Mouse (Mus musculus): Measurements from ENCODE around the gene Cyb561d1. TPM values are rescaled to one million over a fixed set of nuclear protein-coding genes. Genes with fewer than 3 reads are reported as not detected.
"Not testable (repeated sequence)": the region's sequence is repeated elsewhere in the genome, so short reads cannot be mapped to it uniquely, and the experiment has no call there.

Gene Cyb561d1
- 10 to 100 TPM; 15.0 to 21.4 TPM for total RNA-seq (2021)

DNA sequence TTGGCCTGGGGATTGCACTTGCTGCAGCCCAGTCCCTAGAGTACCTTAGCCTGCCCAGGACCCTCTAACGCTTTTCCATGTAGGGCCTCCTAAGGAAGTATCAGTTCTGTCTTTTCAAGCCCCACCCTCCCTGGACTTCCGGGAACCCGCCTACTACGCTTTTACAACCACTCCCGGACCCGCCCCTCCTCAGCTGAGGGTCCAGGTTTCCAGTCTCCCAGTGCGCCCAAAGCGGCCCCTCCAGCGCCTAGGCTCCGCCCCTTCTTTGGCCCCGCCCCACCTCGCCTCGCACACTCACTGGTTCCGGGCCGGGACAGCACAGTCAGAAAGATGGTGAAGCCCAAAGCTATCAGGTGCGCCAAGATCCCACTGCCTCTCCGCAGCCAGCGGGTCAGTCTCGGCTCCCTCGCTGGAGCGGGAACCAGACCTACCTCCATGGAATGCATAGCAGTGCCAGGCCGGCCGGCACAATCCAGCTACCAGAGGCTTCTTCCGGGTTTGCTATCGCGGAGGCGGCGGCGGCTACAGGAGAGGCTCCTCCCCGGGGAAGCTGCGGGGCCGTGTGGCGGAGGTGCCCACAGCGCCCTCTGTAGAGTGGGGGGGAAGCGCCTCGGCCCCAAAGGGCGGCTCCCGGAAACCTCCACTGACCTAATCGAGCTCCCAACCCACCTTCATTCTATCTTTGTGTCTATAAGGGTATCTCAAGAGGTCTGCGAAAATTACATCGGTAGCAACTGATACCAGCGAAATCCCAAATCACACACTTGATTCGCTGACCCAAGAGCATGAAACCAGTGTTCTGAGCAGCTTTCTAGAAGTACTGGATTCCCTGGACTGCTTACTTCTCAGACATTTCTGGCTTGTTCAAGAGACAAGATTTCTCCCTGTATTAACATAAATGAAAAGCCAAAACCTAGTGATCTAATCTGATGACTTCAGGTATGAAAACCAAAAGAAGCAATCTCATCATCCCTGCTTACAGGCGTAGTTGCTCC, at the start of gene Cyb561d1:
Cyb561d1 (minus strand) TSS at position 884 of the 995 bp plus-strand sequence.
- DNase-seq (ENCODE audit: low spot score in 2 of 2), result peak; percentile 89 to 90
- intact Hi-C loops (cut with DNase I), result no loop called here

DNA sequence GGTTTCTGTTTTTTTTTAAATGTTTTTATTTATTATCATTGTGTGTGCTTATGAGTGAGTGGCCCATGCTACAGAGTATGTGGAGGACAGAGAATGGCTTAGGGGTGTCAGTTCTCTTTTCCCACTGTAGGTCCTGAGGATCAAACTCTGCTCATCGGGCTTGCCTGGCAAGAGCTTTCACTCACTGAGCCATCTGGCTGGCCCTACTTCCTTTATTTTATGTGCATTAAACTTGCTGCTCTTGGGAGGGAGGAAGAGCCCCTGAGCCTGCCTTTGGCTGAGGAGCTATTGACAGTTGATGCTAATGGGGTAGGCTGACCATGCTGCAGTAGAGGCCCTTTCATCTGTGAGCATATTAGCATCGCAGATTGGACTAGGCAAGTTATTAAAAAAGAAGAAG, 45.8 kb upstream of the Cyb561d1 start:
- intact Hi-C loops (cut with DNase I), result no loop called here
- DNase-seq (ENCODE audit: low spot score in 2 of 2), result no peak

DNA sequence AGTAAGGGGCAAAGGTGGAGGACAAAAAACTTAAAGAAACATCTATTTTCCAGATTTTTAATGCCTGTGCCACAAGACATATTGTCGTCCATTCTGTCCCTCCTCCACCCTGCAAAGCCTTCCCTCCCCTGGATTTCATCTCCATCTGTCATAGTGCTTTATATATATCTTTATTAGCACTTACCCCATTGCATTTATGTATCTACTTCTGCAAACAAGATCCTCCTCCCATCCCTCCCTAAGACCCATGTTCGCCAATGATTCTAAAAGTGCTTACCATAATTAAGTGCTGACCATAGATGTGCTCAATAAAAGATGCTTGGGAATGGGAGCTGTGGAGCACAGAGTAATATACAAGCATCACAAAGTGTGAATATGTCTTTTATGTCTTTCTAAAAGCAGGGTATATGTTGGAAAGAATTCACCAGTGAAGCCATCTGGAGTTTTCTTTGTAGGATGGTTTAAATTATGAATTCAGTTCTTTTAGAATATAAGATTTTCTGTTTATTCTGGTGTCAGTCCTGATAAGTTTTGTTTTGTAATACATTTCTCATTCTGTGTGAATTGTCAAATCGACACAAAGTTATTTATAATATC, 40.3 kb upstream of the Cyb561d1 start:
- intact Hi-C loops (cut with DNase I), result no loop called here
- DNase-seq (ENCODE audit: low spot score in 2 of 2), result no peak

DNA sequence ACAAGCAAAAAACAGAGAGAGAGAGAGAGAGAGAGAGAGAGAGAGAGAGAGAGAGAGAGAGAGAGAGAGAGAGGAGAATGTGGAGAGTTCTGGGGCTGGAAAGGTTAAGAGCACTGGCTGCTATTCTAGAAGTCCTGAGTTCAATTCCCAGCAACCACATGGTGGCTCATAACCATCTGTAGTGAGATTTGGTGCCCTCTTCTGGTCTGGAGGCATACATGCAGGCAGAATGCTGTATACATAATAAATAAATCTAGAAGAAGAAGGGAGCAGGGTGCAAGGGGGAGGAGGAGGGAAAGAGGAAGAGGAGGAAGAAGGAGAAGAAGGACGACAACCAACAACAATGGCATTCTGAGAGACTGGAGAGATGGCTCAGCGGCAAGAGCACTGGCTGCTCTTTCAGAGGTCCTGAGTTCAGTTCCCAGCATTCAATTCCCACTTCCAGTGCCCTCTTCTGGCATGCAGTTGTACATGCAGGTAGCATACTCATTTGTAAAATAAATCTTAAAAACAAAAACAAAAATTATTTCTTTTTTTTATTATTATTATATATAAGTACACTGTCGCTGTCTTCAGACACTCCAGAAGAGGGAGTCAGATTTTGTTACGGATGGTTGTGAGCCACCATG, 36.6 kb upstream of the Cyb561d1 start:
- intact Hi-C loops (cut with DNase I); DNase-seq (ENCODE audit: low spot score in 2 of 2): not testable (repeated sequence)

DNA sequence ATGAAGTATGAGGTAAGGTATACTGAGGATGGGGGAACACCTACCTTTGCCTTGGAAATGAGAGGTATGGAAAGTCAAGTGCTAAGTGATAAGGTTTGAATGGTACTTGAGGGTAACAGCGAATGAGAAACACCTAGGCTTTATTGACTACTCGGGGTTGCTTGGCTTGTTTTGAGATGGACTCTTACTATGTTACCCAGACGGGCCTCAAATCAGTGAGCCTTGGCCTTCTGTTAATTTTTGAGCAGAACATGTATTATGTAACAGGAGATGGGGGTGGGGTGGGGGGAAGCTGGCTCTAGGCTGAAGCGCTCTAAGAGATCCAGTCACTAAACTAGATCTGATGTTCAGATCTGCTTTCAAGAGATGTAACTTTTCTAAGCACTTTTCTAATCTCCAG, 30.6 kb upstream of the Cyb561d1 start:
- DNase-seq (ENCODE audit: low spot score in 2 of 2), result no peak
- intact Hi-C loops (cut with DNase I), result no loop called here

DNA sequence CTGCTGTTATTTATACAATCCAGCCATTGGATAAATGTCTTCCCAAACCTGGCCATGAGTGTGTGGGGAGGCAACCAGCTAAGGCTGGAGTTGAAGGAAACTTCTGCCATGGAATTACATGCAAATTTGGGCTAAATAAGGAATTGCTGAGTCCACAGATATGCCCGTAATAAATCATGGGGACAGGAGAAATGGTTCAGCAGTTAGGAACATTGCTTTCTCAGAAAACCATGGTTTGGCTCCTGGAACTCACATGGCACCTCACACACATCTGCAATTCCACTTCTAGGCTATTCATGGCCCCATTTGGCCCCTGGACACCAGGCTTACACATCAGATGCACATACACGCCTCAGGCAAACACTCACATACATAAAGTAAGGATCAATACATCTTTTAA, 26.5 kb upstream of the Cyb561d1 start:
- intact Hi-C loops (cut with DNase I), result no loop called here
- DNase-seq (ENCODE audit: low spot score in 2 of 2), result no peak

DNA sequence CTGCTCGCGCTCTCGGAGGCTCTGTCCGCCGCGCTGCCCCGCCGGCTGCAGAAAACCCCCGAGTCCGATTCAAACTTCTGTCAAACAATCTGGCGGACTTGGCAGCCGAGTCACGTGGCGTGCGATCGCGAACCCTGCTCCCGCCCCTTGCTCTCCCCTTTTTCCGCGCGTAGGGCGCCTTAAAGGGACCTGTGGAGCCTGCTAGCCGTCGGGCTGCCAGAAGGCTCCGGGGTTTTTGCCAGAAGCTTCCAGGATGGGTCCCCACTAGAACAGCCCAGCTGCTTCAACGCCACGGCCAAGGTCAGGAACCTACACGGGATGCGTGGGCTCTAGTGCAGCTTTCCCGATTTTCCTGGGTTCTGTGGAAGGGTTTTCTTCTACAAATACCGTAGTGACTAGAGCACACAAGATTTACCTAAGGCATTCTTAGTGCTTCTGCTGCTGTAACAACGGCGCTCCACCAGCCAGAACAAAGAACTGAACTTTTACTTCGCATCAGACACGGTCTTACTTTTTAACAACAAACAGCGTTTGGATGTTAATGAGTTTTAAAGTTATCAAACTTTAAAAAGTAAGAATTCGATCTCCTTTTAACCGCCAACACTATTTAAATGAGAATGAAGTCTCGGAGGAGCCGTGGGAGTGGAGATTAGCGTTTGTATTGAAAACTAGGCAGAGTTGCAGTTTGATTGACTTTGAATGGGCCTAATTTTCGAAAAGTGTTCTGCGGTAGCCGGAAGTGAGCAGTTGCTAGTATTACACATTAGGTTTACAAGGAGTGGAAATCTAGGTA, 25.7 kb upstream of the Cyb561d1 start, which contains the start of gene Sypl2:
Sypl2 (minus strand) TSS at position 91 of the 793 bp plus-strand sequence.
- no peak for DNase-seq (ENCODE audit: low spot score in 2 of 2)
- intact Hi-C loops (cut with DNase I), result no loop called here

DNA sequence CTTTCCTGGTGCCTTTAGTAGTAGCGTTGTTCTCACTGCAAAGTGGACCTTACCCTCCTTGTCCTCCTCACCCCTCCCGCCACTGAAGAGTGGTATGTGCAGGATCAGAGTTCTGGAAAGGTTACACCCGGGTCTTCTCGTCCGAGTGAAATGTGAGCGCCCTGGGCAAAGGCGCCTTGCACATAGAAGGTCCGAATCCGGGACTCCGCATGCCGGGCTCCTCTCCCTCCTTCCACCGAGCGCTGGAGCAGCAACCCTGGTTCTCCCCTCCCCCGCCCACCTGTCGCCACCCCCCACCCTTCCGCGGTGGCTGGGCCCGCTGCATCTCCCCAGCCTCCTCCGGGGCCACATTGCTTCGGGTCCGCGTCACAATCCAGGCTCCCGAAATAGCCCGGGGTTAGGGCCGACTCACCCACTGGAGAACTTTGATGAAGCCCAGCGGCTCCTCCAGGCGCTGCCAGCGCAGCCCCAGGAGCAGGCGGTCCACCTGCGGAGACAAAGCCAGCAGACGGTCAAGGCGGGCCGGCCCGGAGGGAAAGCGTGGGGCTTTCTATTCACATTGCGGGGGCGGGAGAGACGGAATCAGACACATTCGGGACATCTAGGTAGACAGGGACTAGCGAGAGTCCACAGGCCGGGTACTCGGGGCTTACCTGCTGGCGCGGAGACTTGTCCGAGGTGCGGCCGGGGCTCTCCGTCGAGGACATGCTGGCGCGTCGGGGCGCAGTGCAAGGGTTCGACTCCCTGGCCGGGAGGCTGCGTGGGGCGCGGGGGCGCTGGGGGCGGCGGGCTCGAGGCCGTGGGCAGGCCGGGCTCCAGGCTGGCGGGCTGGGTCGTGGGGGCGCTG, 24.9 kb upstream of the Cyb561d1 start:
- intact Hi-C loops (cut with DNase I), result no loop called here
- no peak for DNase-seq (ENCODE audit: low spot score in 2 of 2)

DNA sequence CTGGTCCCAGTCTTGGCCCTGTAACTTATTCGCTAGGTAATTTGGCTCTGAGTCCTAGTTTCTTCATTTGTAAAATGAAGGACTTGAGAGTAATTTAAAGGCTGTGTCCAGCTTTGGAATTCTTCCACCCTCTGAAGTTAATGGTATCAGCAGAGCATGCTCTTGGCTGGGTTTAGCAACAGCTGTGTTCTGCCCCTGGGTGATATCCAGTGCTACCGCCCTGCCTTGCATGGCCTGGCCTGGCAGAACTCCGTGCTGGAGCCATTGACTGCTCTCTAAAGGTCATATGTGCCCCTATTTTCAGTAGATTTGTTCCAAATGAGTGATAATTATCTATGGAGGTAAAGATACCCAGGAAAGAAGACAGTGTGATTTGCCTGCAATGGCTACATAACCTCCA, 19.6 kb upstream of the Cyb561d1 start:
- DNase-seq (ENCODE audit: low spot score in 2 of 2), result no peak
- intact Hi-C loops (cut with DNase I), result no loop called here

DNA sequence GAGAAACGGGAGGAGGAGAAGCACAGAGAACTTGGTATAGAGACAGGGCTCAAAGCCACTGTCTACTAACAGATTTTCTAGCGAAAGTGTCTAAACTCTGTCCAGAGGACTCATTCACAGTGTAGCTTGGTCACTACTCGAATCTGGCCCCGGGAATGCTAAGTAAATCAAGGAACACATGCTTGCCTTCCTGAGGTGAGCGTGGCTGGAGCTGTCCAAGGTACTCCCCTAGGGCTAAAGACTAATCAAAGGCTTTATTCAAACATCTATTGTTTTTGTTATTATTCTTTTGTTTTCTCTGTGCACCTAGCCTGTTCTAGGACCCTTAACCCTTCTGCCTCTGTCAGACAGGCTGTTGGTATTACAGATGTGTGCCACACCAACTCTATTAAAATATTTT, 13.7 kb upstream of the Cyb561d1 start:
- intact Hi-C loops (cut with DNase I), result loop anchor here (5.0 kb wide), 1 partner anchor 132 kb away; no protein-coding TSS in a partner anchor
- no peak for DNase-seq (ENCODE audit: low spot score in 2 of 2)

DNA sequence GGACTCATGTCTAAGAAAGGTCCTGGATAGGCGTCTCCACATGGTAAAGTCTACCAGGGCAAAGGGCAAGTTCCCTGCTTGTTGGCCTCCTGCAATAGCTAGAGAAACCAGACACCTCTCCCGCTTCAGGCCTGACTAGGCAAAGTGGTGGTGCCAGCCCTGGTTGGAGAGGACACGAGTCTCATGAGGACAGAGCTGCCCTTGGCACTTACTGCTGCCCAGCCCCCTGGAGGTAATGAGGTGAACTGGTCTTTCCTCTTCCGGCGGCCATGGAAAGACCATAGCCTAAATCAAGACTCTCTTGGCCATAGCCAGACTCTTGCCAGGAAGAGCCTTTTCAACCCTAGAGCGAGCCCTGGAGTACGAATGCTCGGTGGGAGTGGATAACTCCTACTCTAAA, 11.4 kb upstream of the Cyb561d1 start:
- intact Hi-C loops (cut with DNase I), result loop anchor here (5.0 kb wide), 1 partner anchor 130 kb away; no protein-coding TSS in a partner anchor
- no peak for DNase-seq (ENCODE audit: low spot score in 2 of 2)

DNA sequence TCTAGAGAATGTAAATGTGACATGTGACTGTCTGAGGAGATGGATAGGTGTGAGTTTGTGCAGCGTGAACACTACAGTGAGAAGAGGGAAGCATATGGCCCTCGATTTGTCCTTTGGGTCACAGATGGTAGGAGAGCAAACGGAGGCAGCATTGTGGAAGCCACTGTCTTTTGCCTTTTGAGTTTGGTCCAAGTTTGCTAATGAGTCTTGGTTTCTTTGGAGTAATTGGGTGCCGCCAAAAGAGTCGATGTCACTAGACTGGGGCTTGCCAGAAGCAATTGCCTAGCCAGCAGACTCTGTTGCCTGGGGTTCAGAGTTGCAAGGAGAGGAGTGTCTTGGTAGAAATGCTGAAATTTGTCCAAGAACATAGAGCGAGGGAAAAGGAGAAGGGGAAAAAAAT, 10.8 kb upstream of the Cyb561d1 start:
- intact Hi-C loops (cut with DNase I), result loop anchor here (2.0 to 5.0 kb wide), 2 partner anchors 45 to 130 kb away; partner anchors contain the start of gene Psma5
- DNase-seq (ENCODE audit: low spot score in 2 of 2), result no peak

DNA sequence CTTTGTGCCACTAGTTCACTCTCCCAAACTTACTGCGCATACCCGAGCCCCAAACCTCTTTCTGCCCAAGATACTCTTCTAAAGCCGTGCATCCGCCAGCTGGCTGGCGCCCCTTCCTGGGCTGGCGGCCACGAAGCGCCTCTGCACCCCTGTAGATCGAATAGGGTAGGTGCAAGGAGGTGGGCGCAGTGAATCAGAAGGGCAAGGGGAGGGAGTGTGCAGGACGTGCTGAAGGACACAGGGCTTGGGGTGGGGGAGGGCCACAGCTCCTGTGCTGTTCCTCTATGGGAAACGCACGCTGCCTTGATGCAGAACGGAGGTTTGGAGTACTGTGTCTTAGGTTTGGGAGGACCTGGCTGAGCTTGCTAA, 9.7 kb upstream of the Cyb561d1 start, which contains the start of gene Atxn7l2:
Atxn7l2 (minus strand) TSS at position 164 of the 369 bp plus-strand sequence.
- no peak for DNase-seq (ENCODE audit: low spot score in 2 of 2)
- intact Hi-C loops (cut with DNase I), result loop anchor here (2.0 to 5.0 kb wide), 2 partner anchors 46 to 128 kb away; partner anchors contain the start of gene Psma5

DNA sequence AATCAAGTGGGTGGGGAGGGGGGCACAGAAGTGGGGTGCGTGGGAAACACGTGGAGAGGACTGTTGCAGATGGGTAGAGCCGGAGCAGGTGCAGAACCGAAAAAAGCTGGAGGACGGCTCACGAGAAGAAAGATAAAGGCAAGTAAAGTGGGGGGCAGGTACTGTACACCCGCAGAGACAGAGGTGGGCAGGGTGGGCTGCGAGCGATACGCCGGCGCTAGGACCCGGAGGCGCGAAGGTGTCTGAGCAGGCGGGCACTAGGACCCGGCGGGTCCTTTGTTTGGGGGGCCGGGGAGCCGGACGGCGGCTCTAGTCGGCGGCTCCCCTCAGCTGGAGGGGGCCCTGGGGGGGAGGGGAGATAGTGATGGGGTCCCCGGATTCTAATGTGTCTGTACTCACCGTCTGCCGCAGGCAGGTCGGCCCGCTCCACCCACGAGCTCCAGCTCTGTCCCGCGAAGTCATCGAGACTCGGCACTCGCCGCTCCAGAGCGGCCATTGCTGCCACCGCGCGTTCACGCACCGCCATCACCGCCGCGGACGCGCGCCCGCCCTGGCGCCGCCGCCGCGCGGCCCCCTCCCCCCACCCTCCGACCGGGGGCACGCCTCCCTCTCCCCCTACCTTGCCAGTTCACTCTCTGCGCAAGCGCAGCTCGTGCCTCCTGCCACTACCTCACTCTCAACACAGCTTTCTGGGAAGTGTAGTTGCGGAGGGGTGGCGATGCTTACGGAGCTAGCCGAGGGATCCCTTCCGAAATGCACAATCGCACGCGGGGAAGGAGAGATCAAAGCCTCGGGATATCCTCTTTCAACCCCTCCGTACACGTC, 9.1 kb upstream of the Cyb561d1 start:
- DNase-seq (ENCODE audit: low spot score in 2 of 2), result peak; percentile 96
- intact Hi-C loops (cut with DNase I), result loop anchor here (2.0 to 5.0 kb wide), 2 partner anchors 47 to 128 kb away; partner anchors contain the start of gene Psma5

DNA sequence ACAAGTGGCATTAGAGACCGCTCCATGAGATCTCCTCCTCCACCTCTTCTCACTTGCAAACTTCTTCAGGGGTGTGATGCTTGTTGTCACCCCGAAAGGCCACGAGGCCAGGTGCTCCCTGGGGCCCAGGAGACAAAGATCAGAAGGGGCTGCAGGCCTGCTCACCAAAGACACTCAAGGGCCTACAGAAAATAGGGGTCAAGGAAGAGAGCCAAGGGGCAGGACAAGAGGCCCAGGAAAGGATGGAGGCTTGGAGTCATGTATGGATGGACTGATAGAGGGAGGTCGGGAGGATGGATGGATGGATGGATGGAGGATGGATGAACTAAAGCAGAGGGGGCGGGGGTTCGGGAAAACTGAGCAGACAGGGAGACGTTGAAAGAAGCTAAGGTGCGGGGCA, 8.5 kb upstream of the Cyb561d1 start:
- intact Hi-C loops (cut with DNase I), result no loop called here
- peak in 1 of 2 experiments; percentile 9 for DNase-seq (ENCODE audit: low spot score in 2 of 2)

DNA sequence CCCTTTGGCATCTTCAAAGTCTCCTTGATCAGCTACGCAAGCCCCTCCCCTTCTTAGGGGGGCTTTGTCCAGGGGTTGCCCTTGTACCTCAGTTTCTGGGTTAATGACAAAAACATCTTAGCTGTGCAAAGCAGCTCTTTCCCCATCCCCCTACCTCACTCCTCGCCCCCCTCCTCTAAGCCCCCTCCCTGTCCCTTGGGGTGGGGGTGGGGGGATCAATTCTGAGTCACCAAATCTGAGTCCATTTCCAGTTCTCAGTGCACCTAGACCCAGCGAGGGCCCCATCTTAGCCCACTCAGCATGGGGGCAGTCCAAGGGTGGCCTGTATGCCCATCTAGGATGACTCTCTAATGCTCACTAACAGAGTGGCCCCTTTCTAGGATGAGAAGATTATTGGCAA, 8.0 kb upstream of the Cyb561d1 start:
- peak in 1 of 2 experiments; percentile 2 for DNase-seq (ENCODE audit: low spot score in 2 of 2)
- intact Hi-C loops (cut with DNase I), result no loop called here

DNA sequence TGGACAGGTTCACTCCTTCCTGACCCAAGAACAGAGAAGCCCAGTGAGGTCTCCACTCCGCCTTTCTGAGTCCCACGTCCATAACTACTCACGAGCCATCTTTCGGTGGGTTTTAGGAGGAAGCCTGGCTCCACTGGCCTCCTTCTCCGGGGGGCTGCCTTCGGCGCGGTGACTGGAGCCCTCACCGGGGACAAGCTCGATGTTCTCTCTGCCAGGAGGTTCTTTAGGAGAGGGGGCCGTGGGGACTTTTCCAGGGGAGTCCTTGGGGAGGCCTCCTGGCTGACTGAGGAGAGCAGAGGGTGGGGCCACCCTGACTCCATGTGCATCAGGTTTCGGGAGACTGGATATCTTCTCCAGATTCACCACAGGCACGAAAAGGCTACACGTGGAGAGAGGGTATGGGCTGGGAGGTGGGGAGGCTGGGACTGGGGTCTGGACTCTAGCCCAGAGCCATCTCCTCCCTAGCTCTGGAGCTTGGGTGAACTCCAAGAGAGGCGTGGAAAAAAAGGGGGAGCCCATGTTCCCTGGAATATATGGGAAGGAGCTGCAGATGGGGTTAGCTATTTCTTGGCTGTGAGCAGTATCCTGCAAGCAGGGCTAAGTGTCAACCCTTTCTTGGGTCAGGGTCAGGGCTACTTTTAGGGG, 5.8 kb upstream of the Cyb561d1 start:
- intact Hi-C loops (cut with DNase I), result no loop called here
- peak in 1 of 2 experiments; percentile 24 for DNase-seq (ENCODE audit: low spot score in 2 of 2)
